ENCODE assay signal across 8 mouse cellular contexts in the genomic region with DNA sequence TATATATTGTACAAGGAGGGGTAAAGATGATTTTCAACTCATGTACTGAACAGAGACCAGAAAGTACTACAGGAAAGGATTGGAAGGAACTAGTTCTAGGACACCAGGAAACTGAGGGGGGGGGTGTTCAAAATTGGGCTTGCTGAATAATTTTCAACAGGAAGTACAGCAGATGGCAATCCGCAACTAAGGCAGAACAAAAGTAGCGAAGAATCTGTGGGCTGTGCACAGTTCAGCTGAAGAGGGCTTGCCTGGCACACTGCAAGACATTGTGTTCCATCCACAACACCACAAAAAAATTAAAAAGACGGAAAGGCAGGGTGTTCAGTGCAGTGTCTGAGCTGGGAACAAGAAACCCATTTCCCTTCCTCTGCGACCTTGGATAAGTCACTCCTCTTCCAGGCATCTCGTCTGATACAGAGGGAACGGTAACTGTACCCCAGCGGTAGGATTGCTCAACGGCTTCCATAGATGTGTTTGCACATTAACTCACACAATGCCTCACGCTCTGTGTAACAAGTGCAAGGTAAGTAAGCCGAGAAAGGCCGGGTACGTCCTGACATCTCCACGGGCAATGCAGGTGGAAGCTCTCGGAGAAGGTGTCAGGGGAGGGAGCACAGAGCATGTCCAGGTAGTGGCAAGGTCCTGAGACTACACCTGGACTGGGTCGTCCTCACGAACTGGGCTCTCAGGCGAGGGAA. TPM values are rescaled to one million over a fixed set of nuclear protein-coding genes. Genes with fewer than 3 reads are reported as not detected.
DNase-seq lines count a peak whose midpoint lies in the region; ATAC-seq and TF ChIP-seq lines count a peak whose summit lies in the region.

No protein-coding gene starts in this region.

- 5% methylated on average over 17 of the region's 17 CpGs for WGBS in liver, embryonic 11.5 days
- 2% methylated on average over 17 of the region's 17 CpGs for WGBS in midbrain, postnatal 0 days

- no peak for TF ChIP-seq POLR2A in bone marrow macrophage, adult 2 months (IDR thresholded peaks at IDR 0.05; ENCODE audit: borderline replicate concordance, low read depth, low read length)

- H3K36me3 ChIP-seq in liver, embryonic 11.5 days (ENCODE audit: control insufficient read depth, insufficient read depth, low read length), result no peaks in the 10 kb centered on the region
- no peaks in the 10 kb centered on the region for H3K36me3 ChIP-seq in midbrain, postnatal 0 days (ENCODE audit: insufficient read depth, low read length)

- peak overlapping the region; percentile 73 for H3K9ac ChIP-seq in liver, embryonic 11.5 days (ENCODE audit: low read depth, low read length)
- H3K9ac ChIP-seq in midbrain, postnatal 0 days (replicated peaks; ENCODE audit: low read length, poor library complexity, severe bottlenecking), result peak overlapping the region; percentile 70

- H3K9me3 ChIP-seq in liver, embryonic 11.5 days (ENCODE audit: control insufficient read depth, low read length), result no peaks in the 10 kb centered on the region
- no peaks in the 10 kb centered on the region for H3K9me3 ChIP-seq in midbrain, postnatal 0 days (ENCODE audit: low read length)

- no peaks in the 10 kb centered on the region for H3K27me3 ChIP-seq in liver, embryonic 11.5 days (replicated peaks; ENCODE audit: control insufficient read depth, insufficient read depth, low read length)
- no peaks in the 10 kb centered on the region for H3K27me3 ChIP-seq in midbrain, postnatal 0 days (ENCODE audit: insufficient read depth, low read length)

- peaks cover 10% of the 10 kb centered on the region for H3K4me1 ChIP-seq in bone marrow macrophage, adult 2 months (ENCODE audit: control insufficient read depth, insufficient read depth, low read length)
- 0 out of 2 replicates have a peak, but pooled peaks cover 5% of the 10 kb centered on the region for H3K4me1 ChIP-seq in liver, embryonic 11.5 days (replicated peaks; ENCODE audit: control insufficient read depth, insufficient read depth, low read length)
- peaks cover 7% of the 10 kb centered on the region; the same call in 1 of the 2 replicates for H3K4me1 ChIP-seq in midbrain, postnatal 0 days (ENCODE audit: insufficient read depth, low read length)

- no peak for TF ChIP-seq CTCF in bone marrow macrophage, adult 2 months (IDR thresholded peaks at IDR 0.05; ENCODE audit: low read depth, low read length)
- no peak for TF ChIP-seq CTCF in midbrain, postnatal 0 days (IDR thresholded peaks at IDR 0.05)

- H3K27ac ChIP-seq in bone marrow macrophage, adult 2 months (ENCODE audit: insufficient read depth, low read depth, low read length), result peak overlapping the region; percentile 46
- 0 out of 2 replicates have a peak overlapping the region, but pooled peaks have one; percentile 15 for H3K27ac ChIP-seq in liver, embryonic 11.5 days (ENCODE audit: low read depth, low read length)
- peak overlapping the region; percentile 88 for H3K27ac ChIP-seq in midbrain, postnatal 0 days (ENCODE audit: low read depth, low read length)

- no peak for ATAC-seq in liver, embryonic 11.5 days (replicated peaks; ENCODE audit: low FRiP score)
- peak; percentile 59; the same call in 1 of the 2 replicates for ATAC-seq in midbrain, postnatal 0 days (ENCODE audit: low FRiP score)

- peak; percentile 51 for DNase-seq in right cerebral cortex, adult 18-20 months
- no peak for DNase-seq in right cerebral cortex, postnatal 4 days
- DNase-seq in frontal cortex, postnatal 36 days (ENCODE audit: low spot score in 2 of 2), result peak; percentile 24 to 35
- peak; percentile 39 for DNase-seq in kidney, adult 9 months
- no peak for DNase-seq in liver, embryonic 11.5 days (ENCODE audit: low spot score)
- DNase-seq in midbrain, postnatal 0 days (ENCODE audit: low spot score), result peak; percentile 43
- DNase-seq in gastrocnemius, adult 18-20 months (ENCODE audit: low spot score), result no peak

- peak overlapping the region; percentile 96 for H3K4me2 ChIP-seq in liver, embryonic 11.5 days
- H3K4me2 ChIP-seq in midbrain, postnatal 0 days (ENCODE audit: low read depth, low read length, poor library complexity, severe bottlenecking), result peak overlapping the region; percentile 49

- peak overlapping the region; percentile 86 for H3K4me3 ChIP-seq in bone marrow macrophage, adult 2 months (ENCODE audit: insufficient read depth, low read length)
- H3K4me3 ChIP-seq in liver, embryonic 11.5 days (ENCODE audit: low read depth, low read length), result peak overlapping the region; percentile 88
- peak overlapping the region; percentile 86 for H3K4me3 ChIP-seq in midbrain, postnatal 0 days (ENCODE audit: low read depth, low read length)

RNA-seq across cellular contexts. Expression of gene Exoc6b, which starts 0.8 kb away (rescaled TPM):
- 16.9 and 18.8 TPM in 2 replicates for polyA plus RNA-seq in bone marrow macrophage, adult 2 months (2012; ENCODE audit: insufficient read depth, insufficient read length, missing spikeins)
- polyA plus RNA-seq in liver, embryonic 11.5 days (2014; fragmentation: Nextera tagmentation; extraction: Ambion mirVana), result 10.1 and 10.2 TPM in 2 replicates
- total RNA-seq in midbrain, postnatal 0 days (2014; rRNA removed), result 43.7 and 54.6 TPM in 2 replicates
- polyA plus RNA-seq in midbrain, postnatal 0 days (2015; fragmentation: Nextera tagmentation; extraction: Ambion mirVana), result 35.3 and 37.0 TPM in 2 replicates
- 10 to 100 TPM; 14.0 to 14.2 TPM for total RNA-seq in gastrocnemius, adult 18-20 months (2021)

Comparison
In these comparisons a context has a peak if more than half of its experiments do, and no peak if none do; other contexts are left out.
1. DNase-seq: peak in right cerebral cortex, adult 18-20 months (single experiment), frontal cortex, postnatal 36 days (2 of 2), kidney, adult 9 months (single experiment) and midbrain, postnatal 0 days (single experiment); none in right cerebral cortex, postnatal 4 days (single experiment), liver, embryonic 11.5 days (single experiment) and gastrocnemius, adult 18-20 months (single experiment).
2. H3K27ac ChIP-seq: peak in every context shown above with its lines; median percentile 88 in midbrain, postnatal 0 days; 46 in bone marrow macrophage, adult 2 months; 15 in liver, embryonic 11.5 days.
3. Peak in every context shown above with its lines, with median percentiles within 50 percentile points of each other: H3K4me3 ChIP-seq.